Mouse (Mus musculus): ENCODE results near the gene Ttn. TPM values are rescaled to one million over a fixed set of nuclear protein-coding genes. Genes with fewer than 3 reads are reported as not detected.
"Not testable (repeated sequence)": the region's sequence is repeated elsewhere in the genome, so short reads cannot be mapped to it uniquely, and the experiment has no call there.

Ttn gene
- under 0.01 and 0.01 TPM in 2 replicates for polyA plus RNA-seq (2012)

DNA sequence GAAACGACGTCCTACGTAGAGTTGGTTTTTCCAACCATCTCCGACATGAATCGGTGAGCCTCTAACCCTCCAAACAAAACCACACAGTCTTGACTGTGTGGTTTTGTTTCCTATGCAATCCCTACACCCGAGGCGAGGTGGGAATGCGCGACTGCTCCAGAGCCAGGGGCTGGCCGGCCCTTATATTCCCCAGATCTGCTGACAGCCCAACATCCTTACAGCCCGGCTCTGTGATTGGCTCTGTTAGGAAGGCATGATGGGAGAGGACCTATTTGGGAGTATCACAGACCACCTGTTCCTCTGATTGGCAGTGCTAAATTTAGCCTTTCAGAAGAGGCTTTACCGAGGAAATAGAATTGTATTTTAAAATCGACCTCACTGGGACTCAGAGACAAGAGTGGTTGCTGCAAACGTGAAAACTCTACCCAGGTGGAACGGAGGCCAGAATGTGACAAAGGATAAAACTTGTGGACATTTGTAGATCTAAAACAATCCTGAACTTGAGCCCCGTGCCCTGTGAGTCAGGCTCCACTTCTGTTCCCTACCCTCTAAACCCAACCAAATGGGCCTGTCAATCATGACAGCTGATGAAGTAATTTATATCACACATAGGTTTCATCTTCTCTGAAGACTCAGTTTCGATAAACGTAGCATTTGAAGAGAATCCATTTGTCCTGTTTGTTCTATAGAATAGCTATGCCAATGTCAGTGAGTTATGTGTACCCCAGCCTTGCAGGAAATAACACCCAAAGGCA, at the start of gene Ttn:
Gene Ttn, minus strand, starts transcription at position 157 of the 755 bp plus-strand sequence.
- Histone ChIP-seq H3K9me3 (ENCODE audit: control insufficient read depth, low read length) (no peaks in the 10 kb centered on the region), H3K27me3 (ENCODE audit: control insufficient read depth) (no peaks in the 10 kb centered on the region), H3K4me1 (ENCODE audit: control insufficient read depth) (no peaks in the 10 kb centered on the region), H3K4me3 (replicated peaks) (no peak within 1 kb of the TSS), H3K36me3 (ENCODE audit: control insufficient read depth) (no peaks in the 10 kb centered on the region)
- TF ChIP-seq TAL1 (IDR thresholded peaks at IDR 0.05; ENCODE audit: low read length) (no peak), GATA1 (IDR thresholded peaks at IDR 0.05; ENCODE audit: low read length) (no peak)

DNA sequence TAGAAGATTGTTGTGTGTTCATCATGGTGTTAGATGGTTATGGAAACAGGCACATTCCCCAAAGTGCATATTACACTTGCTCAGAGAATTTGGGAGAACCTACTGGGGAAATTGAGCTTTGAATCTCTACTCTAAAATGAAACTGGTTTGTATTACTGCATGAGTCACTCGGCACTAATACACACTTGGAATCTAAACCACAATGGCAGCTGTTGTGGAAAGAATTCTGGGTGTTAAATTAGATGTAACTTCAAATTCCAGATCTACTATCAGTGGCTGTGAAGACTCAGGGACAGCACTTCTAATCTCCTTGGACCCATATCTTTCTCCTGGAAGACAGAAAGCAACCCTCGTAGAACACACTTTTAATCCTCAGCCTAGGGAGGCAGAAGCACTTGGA, 38.3 kb upstream of the Ttn start:
- TF ChIP-seq GATA1 (IDR thresholded peaks at IDR 0.05; ENCODE audit: low read length) (no peak), TAL1 (IDR thresholded peaks at IDR 0.05; ENCODE audit: low read length) (no peak)
- Histone ChIP-seq H3K36me3 (ENCODE audit: control insufficient read depth) (no peaks in the 10 kb centered on the region), H3K9me3 (ENCODE audit: control insufficient read depth, low read length) (no peaks in the 10 kb centered on the region), H3K4me3 (replicated peaks) (no peak overlapping the region), H3K27me3 (ENCODE audit: control insufficient read depth) (no peaks in the 10 kb centered on the region), H3K4me1 (ENCODE audit: control insufficient read depth) (no peaks in the 10 kb centered on the region)

DNA sequence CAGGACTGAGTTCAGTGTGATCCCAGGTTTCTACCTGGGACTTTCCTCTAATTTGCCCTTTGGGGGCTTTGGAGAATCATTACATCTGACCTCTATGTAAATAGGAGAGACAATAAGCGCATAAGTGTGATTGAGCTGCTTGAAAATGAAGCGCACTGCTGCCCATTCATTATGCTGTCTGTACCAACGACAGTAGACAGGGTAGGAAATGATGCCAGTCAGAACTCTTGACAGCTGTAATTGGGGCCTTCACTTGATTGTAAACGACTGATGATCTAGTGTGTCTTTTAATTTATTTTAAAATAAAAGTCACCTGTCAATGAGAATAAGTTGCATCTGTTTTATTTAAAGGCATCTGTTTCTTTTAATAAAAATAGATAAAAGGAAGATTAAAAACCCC, 35.4 kb upstream of the Ttn start:
- TF ChIP-seq TAL1 (IDR thresholded peaks at IDR 0.05; ENCODE audit: low read length) (no peak), GATA1 (IDR thresholded peaks at IDR 0.05; ENCODE audit: low read length) (no peak)
- no peak overlapping the region for H3K4me3 ChIP-seq (replicated peaks)
- no peaks in the 10 kb centered on the region for H3K36me3 ChIP-seq (ENCODE audit: control insufficient read depth)
- no peaks in the 10 kb centered on the region for H3K4me1 ChIP-seq (ENCODE audit: control insufficient read depth)
- H3K27me3 ChIP-seq (ENCODE audit: control insufficient read depth) = no peaks in the 10 kb centered on the region
- no peaks in the 10 kb centered on the region for H3K9me3 ChIP-seq (ENCODE audit: control insufficient read depth, low read length)

DNA sequence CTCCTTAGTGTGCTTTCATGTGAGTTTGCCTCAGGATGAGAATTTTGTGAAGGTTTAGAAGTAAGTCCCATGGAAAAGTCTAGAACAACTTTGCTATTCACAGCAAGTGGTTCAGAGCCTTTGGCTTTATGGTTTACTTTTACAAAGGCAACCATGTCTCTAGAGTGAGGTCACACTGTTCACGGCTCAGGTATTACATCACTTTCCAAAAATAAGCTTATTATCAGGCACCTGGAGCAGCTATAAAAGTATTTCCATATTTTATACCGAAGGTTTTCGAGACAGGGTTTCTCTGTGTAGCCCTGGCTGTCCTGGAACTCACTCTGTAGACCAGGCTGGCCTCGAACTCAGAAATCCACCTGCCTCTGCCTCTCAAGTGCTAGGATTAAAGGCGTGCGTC, 31.1 kb upstream of the Ttn start:
- not testable (repeated sequence) for H3K9me3 ChIP-seq (ENCODE audit: control insufficient read depth, low read length); H3K36me3 ChIP-seq (ENCODE audit: control insufficient read depth); H3K27me3 ChIP-seq (ENCODE audit: control insufficient read depth); H3K4me3 ChIP-seq (replicated peaks); H3K4me1 ChIP-seq (ENCODE audit: control insufficient read depth)

DNA sequence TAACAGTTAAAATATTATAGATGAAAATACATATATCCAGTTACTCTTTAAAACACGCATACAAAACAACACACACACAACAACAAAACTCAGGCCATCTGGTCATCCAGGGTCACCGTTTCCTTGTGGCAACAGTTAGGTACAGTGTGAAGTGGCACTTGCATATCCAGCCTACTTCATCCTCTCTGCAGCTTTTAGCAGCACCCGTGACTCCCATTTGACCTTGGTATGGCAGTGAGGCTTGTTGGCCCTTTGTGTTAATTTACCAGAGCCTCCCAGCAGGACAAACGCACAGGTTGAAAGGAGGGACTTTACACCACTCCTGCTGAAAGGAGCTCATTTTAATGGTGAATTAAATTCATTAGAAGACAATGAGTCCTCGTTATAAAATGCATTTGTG, 29.6 kb upstream of the Ttn start:
- H3K9me3 ChIP-seq (ENCODE audit: control insufficient read depth, low read length) = no peaks in the 10 kb centered on the region
- TF ChIP-seq TAL1 (IDR thresholded peaks at IDR 0.05; ENCODE audit: low read length) = no peak
- TF ChIP-seq GATA1 (IDR thresholded peaks at IDR 0.05; ENCODE audit: low read length) = no peak
- H3K36me3 ChIP-seq (ENCODE audit: control insufficient read depth) = no peaks in the 10 kb centered on the region

DNA sequence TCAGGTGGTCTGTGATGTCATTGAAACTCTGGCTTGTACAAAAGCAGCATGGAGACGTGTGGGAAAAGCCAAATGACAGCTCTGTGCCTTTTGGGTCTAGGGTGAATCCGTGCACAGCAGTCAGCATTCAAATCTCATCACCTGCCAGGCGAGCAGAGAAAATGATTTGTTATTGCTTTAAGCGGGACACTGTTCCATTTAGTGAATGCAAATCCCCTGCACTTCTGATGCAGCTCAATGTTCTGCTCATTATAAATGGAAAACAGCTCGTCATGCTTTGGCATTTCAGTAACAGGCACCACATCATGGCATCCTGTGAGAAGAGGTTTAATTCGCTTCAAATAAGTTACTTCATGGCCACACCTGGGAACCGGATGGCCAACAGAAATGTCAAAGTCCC, 24.7 kb upstream of the Ttn start:
- Histone ChIP-seq H3K27me3 (ENCODE audit: control insufficient read depth) (no peaks in the 10 kb centered on the region), H3K36me3 (ENCODE audit: control insufficient read depth) (no peaks in the 10 kb centered on the region), H3K9me3 (ENCODE audit: control insufficient read depth, low read length) (no peaks in the 10 kb centered on the region), H3K4me1 (ENCODE audit: control insufficient read depth) (no peaks in the 10 kb centered on the region), H3K4me3 (replicated peaks) (no peak overlapping the region)
- TF ChIP-seq GATA1 (IDR thresholded peaks at IDR 0.05; ENCODE audit: low read length) (no peak), TAL1 (IDR thresholded peaks at IDR 0.05; ENCODE audit: low read length) (no peak)

More for the DNA sequence above, 29.6 kb upstream of the Ttn start:
- Histone ChIP-seq H3K4me3 (replicated peaks) (no peak overlapping the region), H3K27me3 (ENCODE audit: control insufficient read depth) (no peaks in the 10 kb centered on the region), H3K4me1 (ENCODE audit: control insufficient read depth) (no peaks in the 10 kb centered on the region)

DNA sequence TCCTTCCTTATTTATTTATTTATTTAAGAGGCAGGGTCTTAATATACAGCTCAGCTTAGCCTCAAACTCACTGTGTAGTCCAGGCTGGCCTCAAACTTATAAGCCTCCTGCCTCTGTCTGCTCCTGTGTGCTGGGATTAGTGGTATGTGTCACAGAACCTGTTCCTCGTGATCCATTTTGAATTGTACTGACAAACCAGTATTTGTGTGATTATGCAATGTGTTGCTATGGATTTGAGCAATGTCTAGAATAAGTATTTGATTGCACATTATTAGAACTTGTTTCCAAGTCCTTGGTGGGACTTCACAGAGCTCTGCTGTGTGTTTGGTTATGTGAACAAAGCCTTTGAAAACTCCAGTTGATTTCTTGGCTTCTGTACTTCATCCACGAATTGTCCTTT, 20.8 kb upstream of the Ttn start:
- TF ChIP-seq TAL1 (IDR thresholded peaks at IDR 0.05; ENCODE audit: low read length) (no peak), GATA1 (IDR thresholded peaks at IDR 0.05; ENCODE audit: low read length) (no peak)
- Histone ChIP-seq H3K27me3 (ENCODE audit: control insufficient read depth) (no peaks in the 10 kb centered on the region), H3K36me3 (ENCODE audit: control insufficient read depth) (no peaks in the 10 kb centered on the region), H3K9me3 (ENCODE audit: control insufficient read depth, low read length) (no peaks in the 10 kb centered on the region), H3K4me1 (ENCODE audit: control insufficient read depth) (no peaks in the 10 kb centered on the region), H3K4me3 (replicated peaks) (no peak overlapping the region)

DNA sequence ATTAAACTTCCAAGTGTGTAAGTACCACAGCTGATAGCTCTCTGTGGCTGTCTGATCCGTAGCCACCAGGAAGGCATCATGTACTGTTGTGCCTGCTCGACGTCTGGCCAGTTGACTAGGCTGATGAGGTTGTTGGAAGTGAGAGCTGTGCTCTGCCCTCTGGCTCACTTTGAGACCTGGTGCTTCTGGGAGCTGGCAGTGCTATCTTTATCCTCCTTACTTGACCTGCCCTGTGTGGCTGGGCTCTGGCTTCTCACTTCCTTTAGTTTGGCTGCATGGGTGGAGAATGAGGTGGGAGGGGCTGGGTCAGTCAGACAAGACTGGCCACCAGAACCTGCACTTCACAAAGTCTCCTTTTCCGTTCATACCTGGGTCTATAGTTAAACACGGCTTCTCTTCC, 16.0 kb upstream of the Ttn start:
- H3K4me1 ChIP-seq (ENCODE audit: control insufficient read depth) = no peaks in the 10 kb centered on the region
- no peaks in the 10 kb centered on the region for H3K27me3 ChIP-seq (ENCODE audit: control insufficient read depth)
- H3K36me3 ChIP-seq (ENCODE audit: control insufficient read depth) = no peaks in the 10 kb centered on the region
- TF ChIP-seq GATA1 (IDR thresholded peaks at IDR 0.05; ENCODE audit: low read length) = no peak
- TF ChIP-seq TAL1 (IDR thresholded peaks at IDR 0.05; ENCODE audit: low read length) = no peak
- no peak overlapping the region for H3K4me3 ChIP-seq (replicated peaks)
- no peaks in the 10 kb centered on the region for H3K9me3 ChIP-seq (ENCODE audit: control insufficient read depth, low read length)

DNA sequence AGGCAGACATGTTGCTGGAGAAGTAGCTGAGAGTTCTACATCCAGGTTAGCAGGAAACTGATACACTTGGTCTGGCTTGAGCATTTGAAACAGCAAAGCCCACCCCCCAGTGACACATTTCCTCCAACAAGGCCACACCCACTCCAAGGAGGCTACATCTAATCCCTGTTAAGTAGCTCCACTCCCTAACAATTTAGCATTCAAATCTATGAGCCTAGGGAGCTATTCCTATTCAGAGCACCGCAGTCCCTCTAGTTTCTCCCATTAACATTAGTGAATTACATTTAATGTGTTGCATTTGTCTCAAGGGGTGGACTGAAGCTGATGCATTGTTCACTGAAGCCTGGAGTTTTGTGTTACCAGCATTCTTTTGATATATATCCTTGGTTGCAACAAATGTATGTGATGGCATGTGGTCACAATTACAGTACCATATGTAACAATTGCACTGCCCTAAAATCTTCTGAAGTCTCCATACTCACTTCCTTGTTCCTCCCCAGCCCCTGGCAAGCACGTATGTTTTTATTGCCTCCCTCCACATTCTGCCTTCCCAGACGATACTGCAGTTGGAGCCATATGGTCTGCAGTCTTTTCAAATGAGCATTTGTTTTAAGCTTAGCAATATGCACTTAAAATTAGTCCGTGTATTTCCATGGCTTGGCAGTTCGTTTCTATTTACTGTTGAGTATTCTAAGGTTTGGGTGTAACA, 10.3 kb upstream of the Ttn start:
- H3K4me1 ChIP-seq (ENCODE audit: control insufficient read depth) = no peaks in the 10 kb centered on the region
- TF ChIP-seq GATA1 (IDR thresholded peaks at IDR 0.05; ENCODE audit: low read length) (no peak), TAL1 (IDR thresholded peaks at IDR 0.05; ENCODE audit: low read length) (no peak)
- H3K4me3 ChIP-seq (replicated peaks) = no peak overlapping the region
- H3K36me3 ChIP-seq (ENCODE audit: control insufficient read depth) = no peaks in the 10 kb centered on the region
- no peaks in the 10 kb centered on the region for H3K27me3 ChIP-seq (ENCODE audit: control insufficient read depth)
- no peaks in the 10 kb centered on the region for H3K9me3 ChIP-seq (ENCODE audit: control insufficient read depth, low read length)
